Mouse (Mus musculus): ENCODE measurements at regions not wholly inside any gene's neighbourhood (a gene's known extent, or its start where the extent isn't known, plus 50 kb on each side); places are given as distances from the start of the nearest gene placed in this dataset.

GRCm38 (mm10) chr10:91583204-91583603 lies 402.1 kb upstream of the Tmpo start:
- no peak for DNase-seq (ENCODE audit: low spot score)

DNA sequence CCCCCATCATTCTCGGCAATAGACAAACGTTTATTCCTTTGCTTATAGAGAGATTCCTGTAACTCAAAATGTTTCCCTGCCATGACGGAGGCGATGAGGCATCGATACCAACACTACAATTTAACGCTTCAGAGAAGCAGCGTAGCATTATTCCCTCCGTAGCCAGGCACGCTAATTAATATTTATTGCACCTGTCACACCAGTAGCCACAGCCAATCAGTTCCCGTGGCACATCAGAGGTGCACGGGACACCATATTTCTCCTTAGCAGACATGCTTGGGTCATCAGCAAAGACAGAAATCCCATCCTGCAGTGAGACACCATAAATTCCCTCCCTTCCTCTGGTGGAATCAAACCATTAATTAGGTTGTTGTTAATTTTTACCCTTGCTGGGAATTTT lies 399.8 kb upstream of the Tmpo start:
- no peak for DNase-seq (ENCODE audit: low spot score)

GRCm38 (mm10) chr10:91575323-91576064 lies 394.4 kb upstream of the Tmpo start:
- DNase-seq (ENCODE audit: low spot score): no peak

DNA sequence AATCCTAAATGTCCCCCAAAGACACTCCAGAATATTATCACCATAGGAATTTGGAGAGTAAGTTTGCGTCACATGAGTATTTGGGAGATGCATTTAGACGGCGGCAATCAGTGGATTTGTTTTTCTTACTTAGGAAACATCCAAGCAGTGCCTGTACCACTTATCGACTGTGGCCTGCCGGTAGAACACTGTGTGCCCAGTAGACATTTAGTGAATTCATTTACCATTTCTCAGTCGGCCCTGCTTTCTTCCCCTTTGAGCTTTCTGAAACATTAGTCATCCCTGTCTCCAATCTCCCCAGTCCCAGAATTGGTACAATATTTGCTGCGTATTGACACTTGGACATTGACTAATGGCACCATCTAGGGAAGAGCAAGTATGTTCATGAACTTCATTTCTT lies 391.7 kb upstream of the Tmpo start:
- DNase-seq (ENCODE audit: low spot score): no peak

DNA sequence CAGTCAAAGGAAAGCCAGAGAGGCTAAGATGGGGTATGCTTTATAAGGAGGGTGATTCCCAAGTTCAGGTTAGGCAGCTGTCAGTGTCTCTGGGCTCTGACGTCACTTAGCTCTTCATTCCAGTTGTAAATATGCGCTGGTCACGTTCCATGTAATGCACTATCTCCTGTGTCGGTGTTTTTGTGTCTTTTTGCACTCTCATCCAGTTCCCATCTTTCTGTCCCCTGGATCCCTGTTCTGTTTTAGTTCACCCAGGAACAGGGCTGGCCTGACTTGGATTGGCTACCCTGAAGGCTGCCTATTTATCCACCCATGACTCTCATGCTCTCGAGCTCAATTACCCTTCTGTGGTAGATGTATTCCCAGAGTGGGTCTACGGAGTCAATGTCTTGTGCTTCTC lies 387.9 kb upstream of the Tmpo start:
- DNase-seq (ENCODE audit: low spot score): no peak

DNA sequence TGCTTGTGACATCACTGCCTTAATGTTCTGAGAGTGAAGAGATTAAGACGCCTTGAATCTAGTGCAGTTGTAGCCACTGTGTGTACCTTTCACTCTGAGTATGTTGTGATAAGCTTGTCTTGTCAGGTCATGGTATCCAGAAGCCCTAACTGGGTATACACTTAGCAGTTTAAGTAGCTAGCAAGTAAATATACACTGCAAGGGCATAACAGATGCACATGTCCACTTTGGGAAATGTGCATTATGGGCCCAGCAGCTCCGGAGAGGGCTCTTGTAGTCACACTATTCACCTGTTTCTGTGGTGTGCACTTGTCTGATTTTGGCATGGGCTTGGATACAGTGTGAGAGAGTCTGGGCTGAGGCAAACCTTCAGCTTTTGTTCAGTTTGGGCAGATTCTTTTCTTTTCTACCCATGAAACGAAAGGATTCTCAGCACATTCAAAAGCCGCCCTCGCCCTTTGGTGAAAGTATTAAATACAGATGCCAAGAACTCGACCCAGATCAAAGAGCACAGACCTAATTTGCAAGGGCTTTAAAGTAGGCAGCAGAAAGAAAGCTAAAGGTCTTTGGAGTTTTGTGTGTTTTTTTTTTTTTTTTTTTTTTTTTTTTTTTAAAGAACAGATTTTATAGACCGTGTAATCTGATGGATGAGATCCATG lies 385.1 kb upstream of the Tmpo start:
- DNase-seq (ENCODE audit: low spot score): no peak

DNA sequence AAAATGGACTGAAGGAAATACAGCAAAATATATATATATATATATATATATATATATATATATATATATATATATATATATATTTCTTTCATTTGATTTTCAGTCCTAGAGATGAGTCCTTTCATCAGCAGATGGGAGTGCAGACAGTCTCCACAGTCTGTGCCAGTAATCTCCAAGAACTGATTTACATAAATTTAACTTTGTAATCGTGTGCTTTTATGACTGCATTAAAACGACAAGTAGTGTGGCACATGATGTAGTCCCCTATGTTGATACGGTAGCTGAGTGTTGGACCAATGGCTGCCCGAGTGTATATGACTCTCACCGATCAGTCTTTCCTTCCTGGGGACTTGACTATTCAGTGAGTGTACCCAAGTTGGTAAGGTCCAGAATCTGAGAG lies 378.2 kb upstream of the Tmpo start:
- DNase-seq (ENCODE audit: low spot score): no peak

- no peak for DNase-seq (ENCODE audit: low spot score)
Observed at GRCm38 (mm10) chr10:91548071-91548470, 367.0 kb upstream of the Tmpo start.

- no peak for DNase-seq (ENCODE audit: low spot score)
Observed at GRCm38 (mm10) chr10:91546140-91546539, 365.0 kb upstream of the Tmpo start.

DNA sequence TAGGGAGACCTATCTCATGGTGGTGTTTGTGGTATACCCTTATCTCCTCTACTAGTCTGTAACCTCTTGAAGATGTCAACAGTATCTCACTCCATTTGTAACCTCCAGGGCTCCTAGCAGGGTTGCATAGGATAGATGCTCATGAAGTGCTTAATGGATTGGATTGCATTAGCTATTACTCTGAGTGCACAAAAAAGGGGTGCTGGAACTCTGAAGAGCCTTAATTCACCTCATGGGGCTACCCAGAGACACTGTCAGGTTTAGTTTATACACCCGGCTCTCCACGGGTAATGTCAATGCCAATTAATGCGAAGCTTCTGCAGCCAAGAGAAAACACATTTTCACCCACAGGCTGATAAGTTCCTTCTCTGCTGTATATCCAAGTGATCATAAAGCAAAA lies 364.3 kb upstream of the Tmpo start:
- no peak for DNase-seq (ENCODE audit: low spot score)

- no peak for DNase-seq (ENCODE audit: low spot score)
Observed at GRCm38 (mm10) chr10:91543167-91543918, 362.2 kb upstream of the Tmpo start.

DNA sequence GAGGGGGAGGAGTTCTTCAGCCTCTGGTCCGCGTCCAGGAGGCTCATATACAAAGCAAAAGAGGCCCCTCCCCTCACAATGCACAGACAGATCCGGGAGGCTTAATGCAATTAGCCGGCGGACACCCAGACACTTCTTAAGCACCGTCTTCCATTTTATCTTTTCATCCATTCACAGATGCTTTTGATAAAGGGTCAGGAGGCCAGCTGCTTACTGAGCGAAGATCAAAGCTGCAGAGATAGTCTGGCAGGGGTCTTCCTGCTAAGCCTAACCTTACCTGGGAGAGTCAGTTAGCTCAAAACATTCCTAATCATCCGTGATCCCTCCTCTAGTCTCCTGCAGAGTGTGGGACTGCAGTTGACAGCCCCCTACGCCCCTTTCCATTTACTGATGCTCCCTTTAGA lies 361.1 kb upstream of the Tmpo start:
- no peak for DNase-seq (ENCODE audit: low spot score)

- DNase-seq (ENCODE audit: low spot score): no peak
Observed at GRCm38 (mm10) chr10:91537241-91537640, 356.1 kb upstream of the Tmpo start.

DNA sequence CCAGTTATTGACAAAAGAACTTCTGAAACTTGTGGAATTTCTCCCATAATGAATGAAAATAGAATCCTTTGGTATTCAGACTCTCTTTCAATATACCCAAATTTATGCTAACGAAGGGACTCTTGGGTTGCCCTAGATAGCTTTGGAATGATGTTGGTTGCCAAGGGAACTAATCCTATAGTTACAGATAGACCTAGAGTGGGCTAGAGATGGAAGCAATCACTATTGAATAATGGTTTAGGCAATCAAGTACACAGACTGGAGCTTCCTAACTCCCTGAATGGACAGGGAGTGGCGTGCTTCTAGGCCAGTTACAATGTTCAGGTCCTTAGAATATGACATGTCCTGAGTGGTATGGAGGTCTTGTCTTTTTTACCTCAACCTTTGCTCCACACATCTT lies 354.3 kb upstream of the Tmpo start:
- no peak for DNase-seq (ENCODE audit: low spot score)

- DNase-seq (ENCODE audit: low spot score): no peak
Observed at GRCm38 (mm10) chr10:91528305-91528704, 347.2 kb upstream of the Tmpo start.

DNA sequence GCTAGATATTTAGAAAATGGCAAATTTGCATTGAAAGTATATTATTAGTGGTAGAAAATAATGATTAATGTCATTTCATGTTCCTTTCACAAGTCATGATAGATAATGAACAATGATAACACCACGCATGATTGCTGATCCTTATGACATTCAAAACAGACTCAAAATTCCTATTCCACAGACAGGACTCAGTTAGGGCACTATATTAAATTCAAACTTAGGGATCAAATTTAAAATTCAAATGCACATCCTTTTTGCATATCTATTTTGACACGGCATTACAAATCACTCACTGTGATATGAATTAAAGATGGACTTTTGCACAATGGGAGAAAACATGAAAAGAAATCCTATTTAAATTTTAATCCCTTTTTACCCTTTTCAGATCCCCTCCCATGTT lies 340.1 kb upstream of the Tmpo start:
- no peak for DNase-seq (ENCODE audit: low spot score)

GRCm38 (mm10) chr10:91515021-91515371 lies 333.9 kb upstream of the Tmpo start:
- no peak for DNase-seq (ENCODE audit: low spot score)

- DNase-seq (ENCODE audit: low spot score): no peak
Observed at GRCm38 (mm10) chr10:91514163-91515020, 333.3 kb upstream of the Tmpo start.

DNA sequence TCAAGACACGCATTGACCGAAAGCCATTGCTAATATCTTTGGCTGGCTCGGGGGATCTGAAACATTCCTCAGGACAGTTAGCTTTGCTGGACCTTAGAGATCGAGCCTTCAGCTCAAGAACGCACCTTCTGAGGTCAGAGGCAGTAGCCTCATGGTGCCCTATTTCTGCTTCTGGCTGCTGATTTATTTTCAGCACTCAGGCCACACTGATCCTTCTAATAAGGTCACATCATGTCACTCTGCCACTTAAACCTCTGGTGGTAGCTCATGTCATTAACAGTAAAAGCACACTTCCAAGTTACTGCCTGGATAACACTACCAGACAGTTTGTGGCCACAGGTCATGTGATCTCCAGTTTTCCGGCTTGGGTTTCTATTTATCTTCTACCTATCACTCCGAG lies 325.9 kb upstream of the Tmpo start:
- DNase-seq (ENCODE audit: low spot score): no peak

GRCm38 (mm10) chr10:91504891-91505290 lies 323.8 kb upstream of the Tmpo start:
- DNase-seq (ENCODE audit: low spot score): no peak

DNA sequence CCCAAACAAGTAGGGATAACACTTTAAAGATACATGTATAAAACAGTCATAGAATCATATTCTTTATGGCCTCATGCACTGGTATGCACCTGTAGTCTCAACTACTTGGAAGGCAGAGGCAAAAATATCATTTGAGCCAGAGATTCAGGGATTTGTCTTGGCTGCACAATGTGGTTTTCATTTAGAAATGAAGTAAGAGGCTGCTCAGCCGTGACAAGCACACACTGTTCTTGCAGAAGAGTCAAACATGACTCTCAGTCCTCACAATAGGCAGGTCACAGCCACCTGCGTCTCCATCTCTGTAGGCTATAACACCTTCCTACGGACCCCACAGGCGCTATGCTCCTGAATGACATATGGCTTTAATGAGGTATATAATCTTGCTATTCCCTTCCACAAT lies 317.4 kb upstream of the Tmpo start:
- DNase-seq (ENCODE audit: low spot score): no peak

- DNase-seq (ENCODE audit: low spot score): no peak
Observed at GRCm38 (mm10) chr10:91464691-91465090, 283.6 kb upstream of the Tmpo start.

Measured in ovary, postnatal 36 days (tissue).